Mouse (Mus musculus): Measurements from ENCODE around the gene Nrgn. TPM values are rescaled to one million over a fixed set of nuclear protein-coding genes. Genes with fewer than 3 reads are reported as not detected.

Nrgn gene
- total RNA-seq, 2 experiments from 2014 or later, result 1,702 to 1,721 TPM

GRCm38 (mm10) chr9:37530031-37530887 is 22.4 kb downstream of the Nrgn start:
- DNase-seq (ENCODE audit: extremely low spot score in 1 of 2, low spot score in 1 of 2), result no peak

DNA sequence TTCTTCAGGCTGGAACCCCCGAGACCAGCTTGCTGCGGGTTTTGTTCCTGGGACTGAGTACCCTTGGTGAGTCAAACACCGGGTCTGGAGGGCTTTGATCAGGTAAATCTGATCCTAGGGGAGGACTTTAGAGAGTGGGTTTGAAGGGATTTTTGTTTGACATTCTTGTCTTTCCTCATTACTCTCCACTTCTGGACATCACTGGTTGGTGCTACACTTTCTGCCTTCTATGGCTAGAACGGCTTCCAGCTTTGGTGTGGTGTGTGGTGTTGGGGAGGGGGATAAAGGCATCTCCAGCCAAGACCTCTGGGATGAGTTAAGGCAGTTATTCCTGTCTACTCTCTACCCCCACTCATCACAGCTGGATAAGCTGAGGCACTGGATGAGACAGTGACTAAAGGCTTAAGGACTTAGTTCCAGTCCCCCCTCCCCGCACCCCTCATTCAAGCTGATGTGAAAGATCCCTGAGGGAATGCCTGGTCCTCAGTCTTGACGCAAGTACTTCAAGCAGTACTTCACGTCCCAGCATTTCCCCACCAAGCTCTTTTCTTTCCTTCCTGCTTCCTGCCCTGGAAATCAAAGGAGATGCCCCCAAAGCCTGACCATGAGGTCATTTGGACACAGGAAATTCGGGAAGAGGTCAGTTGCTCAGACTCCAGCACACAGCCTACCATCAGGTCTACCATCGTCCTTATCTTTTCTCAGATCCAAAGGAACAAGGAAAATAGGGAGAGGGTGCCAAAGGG is 24.3 kb downstream of the Nrgn start:
- no peak for DNase-seq (ENCODE audit: extremely low spot score in 1 of 2, low spot score in 1 of 2)

GRCm38 (mm10) chr9:37527396-37528224 is 25.1 kb downstream of the Nrgn start, which contains the start of gene Esam:
Gene Esam (plus strand): TSS chr9:37528078.
- no peak for DNase-seq (ENCODE audit: extremely low spot score in 1 of 2, low spot score in 1 of 2)

- DNase-seq (ENCODE audit: extremely low spot score in 1 of 2, low spot score in 1 of 2), result no peak
These were observed 26.0 kb downstream of the Nrgn start for GRCm38 (mm10) chr9:37526443-37527395.

GRCm38 (mm10) chr9:37525461-37525860 is 27.2 kb downstream of the Nrgn start:
- DNase-seq (ENCODE audit: extremely low spot score in 1 of 2, low spot score in 1 of 2), result no peak

GRCm38 (mm10) chr9:37519995-37520394 is 32.7 kb downstream of the Nrgn start:
- no peak for DNase-seq (ENCODE audit: extremely low spot score in 1 of 2, low spot score in 1 of 2)

GRCm38 (mm10) chr9:37518991-37519390 is 33.7 kb downstream of the Nrgn start:
- no peak for DNase-seq (ENCODE audit: extremely low spot score in 1 of 2, low spot score in 1 of 2)

DNA sequence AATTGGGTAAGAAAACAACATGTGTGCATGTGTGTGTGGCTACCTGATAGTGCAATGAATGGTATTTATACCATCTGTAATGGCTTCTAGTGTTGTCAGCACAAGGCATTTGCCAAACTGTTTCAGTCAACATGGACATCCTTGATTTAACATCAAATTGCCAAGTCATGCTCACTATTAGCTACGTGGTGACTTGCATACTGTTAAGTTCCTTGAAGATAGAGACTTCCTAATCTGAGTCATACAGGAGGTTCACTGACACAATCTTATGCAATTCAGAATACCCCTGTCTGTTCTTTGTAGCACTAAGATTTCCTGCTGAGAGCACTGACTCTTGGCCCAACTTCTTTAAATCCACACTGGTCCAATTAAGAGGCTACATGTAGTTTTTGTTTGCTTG is 35.2 kb downstream of the Nrgn start:
- DNase-seq (ENCODE audit: extremely low spot score in 1 of 2, low spot score in 1 of 2), result no peak

DNA sequence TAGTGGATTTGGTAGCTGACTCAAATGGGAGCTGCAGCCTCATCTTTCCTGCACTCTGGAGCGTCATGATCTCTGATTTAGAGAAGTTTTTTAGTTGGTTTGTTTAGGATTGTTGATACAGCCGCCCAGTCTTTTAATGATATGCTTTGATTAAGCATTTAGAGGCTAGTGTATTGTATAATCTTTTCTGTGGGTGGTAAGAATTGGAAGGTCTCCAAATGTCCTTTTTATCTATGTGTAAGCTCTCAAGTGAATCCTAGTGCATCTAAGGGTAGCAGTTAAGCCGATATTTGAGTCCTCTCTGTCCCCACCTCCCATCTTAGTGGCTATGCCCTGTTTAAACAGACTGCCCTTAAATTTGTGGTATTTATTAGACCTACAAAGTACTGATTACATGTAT is 38.2 kb downstream of the Nrgn start:
- no peak for DNase-seq (ENCODE audit: extremely low spot score in 1 of 2, low spot score in 1 of 2)

DNA sequence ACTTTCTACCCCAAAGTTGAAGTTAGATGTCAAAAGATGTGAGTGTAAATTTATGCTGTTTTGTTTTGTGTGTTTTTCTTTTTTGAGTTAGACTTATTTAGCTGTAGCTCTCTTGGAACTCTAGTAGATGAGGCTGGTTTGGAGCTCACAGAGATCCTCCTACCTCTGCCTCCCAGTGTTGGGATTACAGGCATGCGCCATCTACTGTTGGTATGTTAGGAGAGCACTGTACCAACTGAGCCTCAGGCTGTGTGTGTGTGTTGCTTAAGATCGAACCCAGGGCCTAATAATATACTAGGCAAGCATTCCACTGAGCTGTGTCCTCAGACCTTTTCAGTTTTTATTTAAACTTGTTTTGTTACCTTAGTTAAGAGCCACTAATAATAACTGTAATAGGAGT is 40.6 kb downstream of the Nrgn start:
- DNase-seq (ENCODE audit: extremely low spot score in 1 of 2, low spot score in 1 of 2), result no peak

DNA sequence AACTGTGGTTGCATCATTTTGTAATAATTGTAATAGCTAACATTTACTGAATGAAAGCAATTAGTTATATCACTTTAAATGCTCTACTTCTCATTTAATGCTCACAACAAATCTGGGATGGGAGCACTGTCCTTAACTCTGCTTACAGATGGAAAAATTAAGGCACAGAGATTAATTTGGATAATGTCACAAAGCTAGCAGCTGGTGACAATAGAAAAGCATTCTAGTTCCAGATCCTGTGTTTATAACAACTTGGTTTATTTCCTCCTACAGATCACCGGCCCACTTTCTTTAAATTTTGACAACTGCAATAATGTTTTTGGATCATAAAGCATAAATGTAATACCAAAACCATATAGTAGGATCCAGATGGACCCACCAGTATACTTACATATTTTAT is 46.7 kb downstream of the Nrgn start:
- no peak for DNase-seq (ENCODE audit: extremely low spot score in 1 of 2, low spot score in 1 of 2)

DNA sequence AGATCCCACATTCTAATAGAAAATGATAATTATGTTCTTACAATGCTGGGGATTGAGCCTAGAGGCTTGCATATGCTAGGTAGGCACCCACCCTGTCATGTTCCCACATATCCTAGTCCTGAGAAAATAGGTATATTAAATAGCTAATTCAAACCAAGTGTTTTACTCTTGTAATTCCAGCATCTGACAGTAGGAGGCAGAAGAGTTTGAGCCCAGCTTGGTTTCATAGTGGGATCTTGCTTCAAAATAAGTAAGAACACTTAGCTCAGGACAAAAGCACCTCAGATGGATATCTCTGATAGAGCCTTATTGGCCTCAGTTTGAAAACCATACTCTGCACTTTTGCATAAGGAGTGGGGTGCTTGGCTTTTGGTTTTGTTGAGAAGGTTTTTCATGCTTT is 48.4 kb downstream of the Nrgn start:
- DNase-seq (ENCODE audit: extremely low spot score in 1 of 2, low spot score in 1 of 2), result no peak

DNA sequence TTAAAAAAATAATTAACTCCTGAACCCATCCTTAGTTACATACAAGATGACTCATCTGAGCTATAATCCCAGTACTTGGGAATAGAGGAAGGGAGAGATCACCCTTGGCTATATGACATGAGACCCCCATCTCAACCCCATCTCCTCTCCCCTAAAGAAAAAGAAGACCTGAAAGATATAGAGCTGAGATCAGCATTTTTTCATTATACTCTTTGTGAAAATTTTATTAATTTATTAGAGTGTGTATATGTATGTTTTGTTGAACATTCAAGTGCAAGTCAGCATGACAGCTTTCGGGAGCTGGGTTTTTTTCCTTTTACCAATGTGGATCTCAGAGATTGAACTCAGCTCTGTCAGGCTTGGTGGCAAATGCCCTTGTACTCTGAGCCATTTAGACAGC is 51.5 kb downstream of the Nrgn start:
- no peak for DNase-seq (ENCODE audit: extremely low spot score in 1 of 2, low spot score in 1 of 2)

GRCm38 (mm10) chr9:37500201-37500600 is 52.5 kb downstream of the Nrgn start:
- DNase-seq (ENCODE audit: extremely low spot score in 1 of 2, low spot score in 1 of 2), result no peak

GRCm38 (mm10) chr9:37496325-37496724 is 56.4 kb downstream of the Nrgn start:
- DNase-seq (ENCODE audit: extremely low spot score in 1 of 2, low spot score in 1 of 2), result no peak

- no peak for DNase-seq (ENCODE audit: extremely low spot score in 1 of 2, low spot score in 1 of 2)
These were observed 56.9 kb downstream of the Nrgn start for GRCm38 (mm10) chr9:37495761-37496160.

All from layer of hippocampus, postnatal 25 days (tissue).